Mouse (Mus musculus) embryonic fibroblast, embryonic 13.5 days (primary cell): ENCODE data around the gene Kcnma1. TPM values are rescaled to one million over a fixed set of nuclear protein-coding genes. Genes with fewer than 3 reads are reported as not detected.

Experiments
- H3K27ac ChIP-seq: 2 replicates; pipeline ENCODE4 v1.5.1; 2012; ENCODE audit warnings: low read length, control low read depth, inconsistent platforms; ENCODE audit not compliant: insufficient read depth
- H3K4me1 ChIP-seq: 2 replicates; pipeline ENCODE4 v1.6.1; 2011; ENCODE audit warnings: low read length; ENCODE audit not compliant: control insufficient read depth, insufficient read depth
- H3K4me3 ChIP-seq: 2 replicates; pipeline ENCODE4 v1.5.1; 2011; ENCODE audit warnings: mild to moderate bottlenecking, control low read depth, low read length; ENCODE audit not compliant: insufficient read depth
- CTCF ChIP-seq: IDR thresholded peaks from 2 replicates; pipeline ENCODE4 v1.5.1; 2011; ENCODE audit warnings: mild to moderate bottlenecking, control low read depth, low read length, moderate library complexity, borderline replicate concordance; ENCODE audit not compliant: insufficient read depth
- POLR2A ChIP-seq: IDR thresholded peaks from 2 replicates; pipeline ENCODE4 v1.6.1; 2011; ENCODE audit warnings: low read depth, mild to moderate bottlenecking, control low read depth, low read length, moderate library complexity
- polyA plus RNA-seq: library from polyadenylated mRNA; stranded (reverse); fragments of >200 nt; gene quantifications from 2 replicates; pipeline ENCODE4 v1.2.4, GENCODE M21; 2011; ENCODE audit warnings: low read depth; ENCODE audit not compliant: missing spikeins, insufficient read length

The Kcnma1 gene
- polyA plus RNA-seq, 1 experiment, result 5.9 TPM

DNA sequence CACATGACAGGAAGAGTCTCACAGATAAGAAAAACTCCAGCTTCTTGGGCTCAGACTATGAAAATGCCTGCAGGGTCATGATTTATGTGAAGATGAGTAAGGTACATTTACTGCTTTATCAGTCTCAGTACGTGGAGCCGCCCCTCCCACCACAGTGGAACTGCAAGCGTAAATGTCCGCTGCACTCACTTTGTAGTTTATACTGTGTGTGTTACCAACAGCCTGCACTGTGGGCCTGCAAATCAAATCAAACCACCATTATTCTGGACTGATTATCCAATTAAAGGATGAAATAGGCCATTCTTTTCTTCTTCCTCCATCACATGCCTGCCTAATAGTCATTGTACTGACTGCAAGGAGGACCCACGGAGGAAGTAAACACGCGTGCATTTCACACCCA, 449.8 kb downstream of the Kcnma1 start:
- H3K4me3 ChIP-seq, result no peak overlapping the region
- peaks cover 3% of the 10 kb centered on the region for H3K4me1 ChIP-seq
- TF ChIP-seq CTCF, result no peak
- H3K27ac ChIP-seq, result no peak overlapping the region

DNA sequence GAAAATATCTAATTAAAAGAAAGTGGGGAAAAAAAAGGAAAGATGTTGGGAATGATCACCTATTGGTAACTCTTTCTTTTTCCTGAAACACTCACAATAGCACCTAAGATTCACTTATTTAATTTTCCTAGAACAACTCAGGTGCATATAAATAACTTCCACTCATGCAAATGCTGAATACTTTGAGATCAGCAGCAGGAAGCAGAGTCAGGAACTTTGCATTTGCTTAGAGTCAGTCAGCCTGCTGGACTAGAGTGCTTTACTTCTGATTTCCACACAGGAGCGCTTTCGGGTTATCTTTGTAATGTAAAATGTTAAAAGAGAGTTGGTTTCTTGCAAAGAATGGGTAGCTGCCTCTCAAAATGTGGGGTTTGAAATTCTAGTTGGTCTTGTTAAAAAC, 451.1 kb downstream of the Kcnma1 start:
- no peak overlapping the region for H3K4me3 ChIP-seq
- TF ChIP-seq CTCF, result no peak
- no peak for TF ChIP-seq POLR2A
- H3K27ac ChIP-seq, result no peak overlapping the region

DNA sequence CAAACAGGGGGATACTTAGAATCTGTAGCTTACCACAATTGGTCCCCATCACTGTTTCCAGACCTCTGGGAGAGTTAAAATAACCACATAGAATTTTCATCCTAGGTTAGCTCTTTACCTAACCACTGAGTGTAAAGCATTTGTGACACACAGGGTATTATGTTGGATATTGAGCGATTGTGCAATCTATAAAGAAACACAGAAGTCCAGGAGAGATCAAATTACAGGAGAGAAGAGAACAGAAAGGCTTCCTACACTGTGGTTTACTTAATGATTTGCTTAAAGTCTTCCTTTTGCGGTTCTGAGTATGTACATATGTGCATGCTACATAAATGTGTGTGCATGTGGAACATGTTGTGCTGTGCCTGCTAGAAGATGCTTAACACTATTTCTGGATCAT, 458.6 kb downstream of the Kcnma1 start:
- H3K4me3 ChIP-seq, result no peak overlapping the region
- H3K4me1 ChIP-seq, result peaks cover 4% of the 10 kb centered on the region
- no peak overlapping the region for H3K27ac ChIP-seq
- no peak for TF ChIP-seq POLR2A
- no peak for TF ChIP-seq CTCF

More for the DNA sequence above, 451.1 kb downstream of the Kcnma1 start:
- peaks cover 3% of the 10 kb centered on the region for H3K4me1 ChIP-seq

DNA sequence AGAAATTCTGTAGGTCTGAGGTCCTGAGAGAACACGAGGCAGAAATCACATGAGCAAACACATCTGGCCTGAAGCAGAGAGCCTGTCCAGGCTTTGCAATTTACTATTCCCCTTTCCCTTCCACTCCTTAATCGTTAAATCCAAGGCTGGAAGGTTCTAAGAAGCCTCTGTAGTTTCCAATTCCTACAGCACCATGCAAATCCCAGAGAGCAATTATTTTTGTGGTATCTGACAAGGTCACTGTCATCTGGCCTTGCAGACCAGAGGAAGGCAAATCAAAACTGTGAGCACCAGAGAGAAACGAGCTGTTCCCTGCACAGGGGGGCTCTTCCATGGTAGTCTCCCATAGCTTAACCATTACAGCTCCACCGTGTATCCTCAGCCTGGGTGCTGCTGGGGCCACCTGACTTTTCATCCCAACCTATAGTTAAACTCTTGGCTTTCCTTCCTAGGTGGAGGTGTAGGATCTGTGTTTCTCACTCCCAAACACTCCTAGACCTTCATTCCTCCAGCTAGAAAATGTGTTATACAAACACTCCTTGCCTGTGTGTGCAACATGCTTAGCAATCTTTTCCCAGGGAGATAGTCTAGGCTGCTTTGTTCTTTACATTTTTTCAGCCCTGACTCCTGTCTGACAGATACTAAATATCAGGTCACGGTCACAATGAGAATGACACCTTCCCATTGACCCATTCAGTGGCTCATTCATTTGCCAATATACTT, 461.9 kb downstream of the Kcnma1 start:
- no peak overlapping the region for H3K4me3 ChIP-seq
- TF ChIP-seq POLR2A, result no peak
- TF ChIP-seq CTCF, result no peak

DNA sequence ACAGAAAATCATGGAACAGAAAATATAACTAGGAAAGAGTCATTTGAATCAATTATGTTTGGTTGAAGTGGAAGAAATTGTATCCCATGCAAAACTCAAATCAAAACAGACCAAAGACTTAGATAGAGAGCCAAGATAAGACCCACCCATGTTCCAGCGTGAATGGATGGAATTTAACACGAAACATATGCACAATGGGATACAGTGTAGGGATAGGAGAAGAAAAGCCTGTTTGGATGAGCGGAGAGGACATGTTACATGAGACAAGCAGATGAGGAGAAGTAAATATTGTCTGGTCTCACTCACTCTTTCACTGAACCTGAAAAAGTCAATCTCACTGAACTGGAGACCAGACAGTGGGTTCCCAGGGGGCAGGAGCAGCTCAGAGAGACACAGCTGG, 463.8 kb downstream of the Kcnma1 start:
- peaks cover 2% of the 10 kb centered on the region; the same call in 1 of the 2 replicates for H3K4me1 ChIP-seq
- no peak for TF ChIP-seq POLR2A
- no peak for TF ChIP-seq CTCF
- no peak overlapping the region for H3K4me3 ChIP-seq
- H3K27ac ChIP-seq, result no peak overlapping the region

More for the DNA sequence above, 461.9 kb downstream of the Kcnma1 start:
- H3K4me1 ChIP-seq, result peaks cover 2% of the 10 kb centered on the region; the same call in 1 of the 2 replicates
- no peak overlapping the region for H3K27ac ChIP-seq

DNA sequence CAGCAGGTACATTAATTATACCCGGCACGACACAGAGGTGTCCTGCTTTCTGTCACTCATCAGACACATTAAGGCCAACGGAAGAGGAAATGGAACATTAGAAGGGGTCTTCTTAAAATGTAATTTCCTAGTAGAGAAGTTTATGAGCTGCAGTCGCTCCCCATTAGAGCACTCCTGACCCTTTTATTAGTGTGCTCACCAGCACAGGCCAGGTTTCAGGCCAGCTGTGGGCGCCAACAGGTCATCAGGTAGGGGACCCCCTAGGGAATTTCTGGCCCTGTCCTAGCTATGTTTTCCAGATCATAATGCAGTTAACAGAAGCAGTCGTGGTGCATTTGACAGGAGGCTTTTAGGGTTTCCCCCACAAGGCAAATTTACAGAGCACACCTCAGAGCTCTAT, 472.2 kb downstream of the Kcnma1 start:
- TF ChIP-seq POLR2A, result no peak
- TF ChIP-seq CTCF, result no peak
- Histone ChIP-seq H3K4me3 (no peak overlapping the region), H3K27ac (no peak overlapping the region), H3K4me1 (no peaks in the 10 kb centered on the region)

DNA sequence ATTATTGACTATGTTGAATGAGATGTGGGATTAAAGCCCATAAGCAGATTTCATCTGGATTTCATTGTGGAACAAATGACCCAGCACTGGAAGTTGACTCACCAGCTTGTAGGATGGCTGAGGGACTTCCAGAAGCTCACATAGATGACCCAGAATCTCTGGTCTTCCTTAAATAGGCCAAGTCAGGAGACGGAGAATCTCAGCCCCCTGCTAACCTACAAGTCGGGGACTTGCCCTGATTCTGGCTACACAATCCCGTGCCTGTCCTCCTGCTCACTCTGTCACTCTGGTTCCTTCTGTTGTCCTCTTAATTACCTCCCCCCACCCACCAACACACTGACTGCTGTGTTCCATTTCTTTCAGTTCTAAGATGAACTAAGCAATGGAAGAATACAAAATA, 474.7 kb downstream of the Kcnma1 start:
- no peak overlapping the region for H3K4me3 ChIP-seq
- no peaks in the 10 kb centered on the region for H3K4me1 ChIP-seq
- no peak overlapping the region for H3K27ac ChIP-seq
- TF ChIP-seq POLR2A, result no peak
- TF ChIP-seq CTCF, result no peak

DNA sequence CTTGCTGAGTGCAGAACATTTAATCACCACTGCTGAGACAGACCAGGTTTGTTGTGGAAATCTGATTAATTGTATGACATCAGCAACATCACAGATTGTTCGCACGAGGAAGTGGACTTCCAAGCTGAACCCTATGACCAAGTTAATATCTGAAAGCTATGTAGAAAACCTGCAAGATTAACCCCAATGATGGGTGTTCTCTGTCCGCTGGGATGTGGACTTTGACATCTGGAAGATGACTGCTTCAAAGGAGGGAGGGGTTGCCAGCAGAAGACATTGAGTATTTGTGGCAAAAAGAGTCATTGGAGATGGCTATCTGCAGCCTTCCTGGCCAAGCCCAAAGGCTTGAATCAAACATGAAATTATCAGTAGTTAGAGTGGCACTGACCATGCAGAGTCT, 480.9 kb downstream of the Kcnma1 start:
- TF ChIP-seq CTCF, result no peak
- no peak for TF ChIP-seq POLR2A
- no peak overlapping the region for H3K27ac ChIP-seq
- no peaks in the 10 kb centered on the region for H3K4me1 ChIP-seq
- H3K4me3 ChIP-seq, result no peak overlapping the region

DNA sequence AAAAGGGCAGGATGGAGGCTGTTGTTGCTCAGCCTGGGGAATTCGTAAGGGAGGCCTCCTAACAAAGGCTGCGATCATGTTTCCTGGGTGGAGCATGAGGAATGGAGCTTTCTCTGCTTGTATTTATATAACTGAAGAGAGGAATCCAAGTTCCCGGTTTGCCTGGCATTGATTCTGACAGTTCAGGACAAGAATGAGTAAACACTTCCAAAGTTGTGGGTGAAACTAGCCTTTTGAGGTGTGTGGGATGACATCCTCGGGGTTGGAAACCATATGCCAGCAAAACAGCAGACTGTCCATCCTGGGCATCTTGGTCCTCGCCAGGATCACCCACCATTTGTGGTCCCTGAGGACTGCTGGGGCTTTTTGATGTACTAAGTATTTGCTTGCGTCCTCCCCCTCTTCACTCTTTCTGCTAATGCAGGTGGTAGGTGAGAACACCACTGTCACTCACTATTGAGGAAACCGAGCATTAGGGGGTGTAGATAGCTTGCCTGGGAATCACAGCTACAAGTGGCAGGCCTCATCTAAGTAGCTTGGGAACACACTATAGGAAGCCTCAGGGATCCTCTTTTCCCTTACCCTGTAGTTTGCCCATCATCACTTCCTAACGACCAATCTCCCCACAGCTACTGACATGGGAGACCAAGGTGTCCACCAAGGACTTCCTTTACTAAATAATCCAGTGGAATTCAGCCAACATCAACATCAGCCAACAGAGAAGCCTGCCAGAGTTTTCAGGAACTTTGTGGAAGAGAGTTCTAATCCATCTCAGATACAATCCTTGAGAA, 482.4 kb downstream of the Kcnma1 start:
- TF ChIP-seq CTCF, result no peak
- TF ChIP-seq POLR2A, result no peak
- no peak overlapping the region for H3K27ac ChIP-seq
- no peak overlapping the region for H3K4me3 ChIP-seq
- H3K4me1 ChIP-seq, result no peaks in the 10 kb centered on the region

DNA sequence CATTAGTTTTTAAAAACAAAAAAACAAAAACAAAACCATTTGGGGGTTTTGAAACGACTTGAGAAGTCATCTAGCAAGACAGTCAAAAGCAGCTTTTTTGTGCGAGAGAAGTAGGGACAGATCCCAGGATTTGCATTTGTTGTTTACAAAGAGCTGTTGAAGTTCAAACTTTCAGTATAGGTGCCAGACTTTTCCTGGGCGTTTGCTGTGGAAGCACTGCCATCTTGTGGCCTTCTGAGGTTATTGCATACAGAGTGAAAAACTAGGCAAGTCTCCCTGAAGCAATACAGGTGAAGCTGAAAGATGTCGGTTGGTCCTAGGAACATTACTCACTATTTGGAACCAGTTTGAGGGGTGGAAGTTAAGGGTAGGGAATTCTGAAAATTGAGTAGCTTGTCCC, 484.6 kb downstream of the Kcnma1 start:
- TF ChIP-seq CTCF (peak; percentile 34; the same call in 1 of the 2 replicates), POLR2A (no peak)
- Histone ChIP-seq H3K27ac (no peak overlapping the region), H3K4me3 (no peak overlapping the region), H3K4me1 (no peaks in the 10 kb centered on the region)
